Mouse (Mus musculus) mesoderm, embryonic 11.5 days (tissue): Measurements from ENCODE around the gene Bfsp1.

Experiments used
- DNase-seq: peaks from one replicate; pipeline ENCODE4 v3.0.0-alpha.2; 2012; ENCODE audit warnings: low read depth, low spot score

Bfsp1 gene

DNA sequence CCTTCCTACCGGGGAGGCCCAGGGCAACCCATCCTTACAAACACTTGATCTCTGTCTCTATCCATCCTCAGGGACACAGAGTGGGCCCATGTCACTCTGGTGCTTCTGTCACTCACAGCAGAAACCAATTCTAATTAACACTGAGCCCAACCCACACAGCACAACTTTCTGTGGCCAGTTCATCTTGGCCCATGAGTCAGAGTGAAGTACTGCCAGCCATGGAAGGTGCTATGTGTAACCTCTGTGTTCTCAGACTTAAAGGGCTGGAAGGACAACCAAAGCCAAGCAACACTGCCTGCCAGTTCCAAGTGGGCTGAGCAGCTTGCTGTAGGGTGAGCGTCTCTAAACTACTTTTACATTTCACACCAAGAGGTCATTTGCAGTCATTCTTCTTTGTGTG is 3.8 kb downstream of the Bfsp1 start:
- no peak for DNase-seq

DNA sequence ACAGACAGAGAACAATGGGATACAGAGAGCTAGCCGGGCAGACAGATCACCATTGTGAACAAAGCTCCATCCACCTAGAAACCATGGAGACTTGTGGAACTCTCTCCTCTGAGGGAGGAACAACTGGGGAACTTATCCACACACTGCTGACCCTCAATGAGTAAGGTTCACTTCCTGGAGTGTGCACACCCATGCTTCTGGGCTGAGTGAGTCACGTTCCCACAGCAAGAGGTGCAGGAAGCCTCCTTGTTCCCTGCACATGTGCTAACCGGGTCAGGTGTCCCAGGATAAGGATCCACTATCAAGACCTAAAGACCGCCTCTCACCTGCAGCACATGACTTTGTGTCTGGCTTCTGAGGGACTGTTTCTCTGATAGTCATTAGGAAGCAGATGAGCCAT is 9.5 kb downstream of the Bfsp1 start:
- no peak for DNase-seq

DNA sequence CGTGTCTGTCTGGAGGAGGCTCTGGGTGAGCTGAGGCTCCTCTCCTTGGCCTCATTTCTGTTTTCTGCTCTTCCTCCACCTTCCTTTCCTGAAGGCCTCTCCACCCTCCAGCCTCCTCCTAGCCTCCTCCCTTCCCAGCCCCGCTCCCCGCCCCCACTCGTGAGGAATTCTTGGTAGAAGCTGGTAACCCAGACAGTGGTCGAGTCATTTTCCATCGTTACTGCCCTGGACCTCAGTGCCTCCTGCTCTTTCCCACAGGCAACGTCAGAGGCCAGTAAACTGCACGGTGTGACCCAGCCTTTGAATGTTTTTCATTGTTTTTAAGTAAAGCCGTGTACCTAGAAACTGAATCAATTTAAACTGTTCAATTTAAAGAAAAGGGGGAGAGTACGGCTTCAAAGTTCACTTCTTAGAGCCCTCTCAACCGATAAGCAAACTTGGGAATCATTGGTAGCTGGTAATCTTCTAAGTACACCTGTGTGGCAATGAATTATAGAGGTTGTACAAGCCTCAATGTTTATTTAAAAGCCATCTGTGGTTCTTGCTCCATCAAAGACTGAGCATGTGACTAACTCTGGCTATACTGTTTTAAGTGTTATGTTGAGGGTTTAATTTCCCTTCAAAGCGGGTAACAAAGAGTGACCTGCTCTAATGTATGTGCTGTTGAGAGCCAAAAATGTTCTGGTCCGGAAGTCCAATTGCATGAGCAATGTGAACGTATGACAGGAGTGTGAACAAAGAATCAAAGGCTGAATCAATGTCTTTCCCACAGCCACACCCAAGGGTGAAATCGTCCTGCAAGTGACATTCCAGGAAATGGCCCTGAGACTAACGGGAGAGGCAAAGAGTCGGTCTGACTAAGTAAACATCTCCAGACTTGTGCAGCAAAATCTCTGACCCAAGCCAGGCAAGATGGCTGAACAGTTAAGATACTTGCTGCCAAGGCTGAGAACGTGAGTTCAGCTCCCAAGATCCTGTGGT is 10.4 kb downstream of the Bfsp1 start:
- DNase-seq, result no peak

DNA sequence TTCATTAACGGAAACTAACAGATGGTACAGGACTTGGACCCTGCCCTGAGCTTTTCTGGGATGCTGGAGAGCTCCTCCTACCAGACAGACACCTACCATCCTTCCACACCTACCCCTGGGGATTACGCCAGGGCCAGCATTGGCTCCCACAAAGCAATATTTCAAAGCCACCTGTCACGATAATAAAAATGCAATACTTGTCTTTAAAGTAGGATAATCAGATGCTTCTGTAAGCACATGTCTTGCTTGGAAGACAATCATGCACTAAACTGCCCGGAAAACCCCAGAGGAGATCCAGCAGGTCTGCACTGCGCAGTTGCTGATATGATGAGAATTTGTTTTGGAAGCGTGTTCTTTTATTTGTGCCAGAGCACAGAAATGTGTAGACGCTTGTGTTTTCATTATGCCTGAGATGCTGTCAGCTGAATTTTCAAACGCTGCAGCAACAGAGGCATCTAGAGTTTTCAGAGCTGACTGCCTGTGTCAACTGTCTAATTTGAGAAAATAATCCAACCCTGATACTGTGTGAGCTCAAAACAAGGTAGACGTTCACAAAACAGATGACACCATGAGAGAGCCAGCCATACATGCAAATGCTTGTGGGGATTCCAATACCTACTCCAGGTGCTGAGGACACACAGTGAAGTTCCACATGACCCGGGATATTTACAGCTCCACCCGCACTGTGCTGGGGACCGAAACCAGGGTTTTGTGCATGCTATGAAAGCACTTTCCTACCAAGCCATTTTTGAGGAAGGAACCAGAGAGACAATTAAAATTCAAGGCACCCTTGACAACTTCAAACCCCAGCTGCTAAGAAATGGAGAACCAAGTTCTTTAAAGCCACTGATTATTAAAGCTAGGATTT is 11.4 kb downstream of the Bfsp1 start:
- no peak for DNase-seq

DNA sequence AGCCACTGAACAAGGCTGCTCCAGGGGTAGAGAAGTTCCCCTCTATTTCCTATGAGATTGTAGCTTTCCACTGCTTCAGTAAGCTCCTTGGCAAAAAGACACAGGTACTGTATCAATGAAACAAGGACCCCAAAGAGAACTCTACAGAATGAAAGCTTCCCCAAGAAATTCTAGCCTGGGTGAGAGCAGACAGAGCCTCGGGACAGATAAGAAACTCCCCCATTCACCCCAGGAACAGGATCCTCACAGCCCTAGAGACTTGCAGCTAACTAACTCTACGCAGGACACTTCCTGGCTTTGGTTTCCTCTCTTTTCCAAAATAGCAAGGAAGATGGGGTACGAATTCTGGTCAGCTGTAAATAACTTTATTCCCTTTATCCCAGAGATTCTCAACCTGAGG is 15.7 kb downstream of the Bfsp1 start:
- no peak for DNase-seq

- DNase-seq, result no peak
Measured at GRCm38 (mm10) chr2:143846799-143847198, 16.2 kb downstream of the Bfsp1 start.

- no peak for DNase-seq
Measured at GRCm38 (mm10) chr2:143844779-143845178, 18.2 kb downstream of the Bfsp1 start.

- no peak for DNase-seq
Measured at GRCm38 (mm10) chr2:143841536-143841935, 21.4 kb downstream of the Bfsp1 start.

GRCm38 (mm10) chr2:143840895-143841294 is 22.1 kb downstream of the Bfsp1 start:
- no peak for DNase-seq

DNA sequence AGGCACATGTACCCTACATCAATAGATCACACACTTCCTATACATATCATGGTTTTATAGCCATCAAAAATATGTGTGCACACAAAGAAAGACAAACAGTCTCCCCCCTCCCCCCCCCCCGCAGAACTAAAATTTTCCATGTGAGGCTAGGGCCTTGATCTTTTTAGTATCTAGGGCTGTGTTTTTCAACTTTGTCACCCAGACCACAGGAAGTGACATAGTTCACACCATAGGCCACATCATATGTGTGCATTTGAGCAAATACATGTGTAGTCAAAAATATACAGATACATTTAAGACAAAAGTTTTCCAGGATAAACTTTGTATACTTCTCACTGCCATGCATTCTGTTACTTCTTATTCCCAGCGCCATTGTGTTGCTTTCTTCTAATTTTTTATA is 23.5 kb downstream of the Bfsp1 start:
- no peak for DNase-seq

- no peak for DNase-seq
Measured at GRCm38 (mm10) chr2:143838698-143839097, 24.3 kb downstream of the Bfsp1 start.

DNA sequence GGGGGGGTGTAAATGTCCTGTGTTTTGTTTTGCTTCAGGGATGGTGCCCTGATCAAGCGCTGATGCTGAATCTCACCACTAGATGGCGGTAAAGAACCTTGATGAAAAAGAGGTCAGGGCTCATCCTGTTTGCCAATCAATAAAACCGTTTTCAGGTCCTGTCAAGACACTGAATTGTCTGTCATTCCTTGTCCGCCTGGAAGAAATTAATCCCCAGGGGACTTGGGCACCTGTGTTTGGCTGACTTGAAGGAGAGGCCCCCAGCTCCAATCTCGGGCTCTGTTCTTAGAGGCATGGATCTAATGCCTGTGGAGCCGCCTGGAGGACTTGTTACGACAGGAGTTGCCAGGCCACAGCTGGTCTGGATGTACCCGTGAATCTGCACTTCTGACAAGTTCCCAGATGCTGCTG is 25.7 kb downstream of the Bfsp1 start:
- peak; percentile 90 for DNase-seq

DNA sequence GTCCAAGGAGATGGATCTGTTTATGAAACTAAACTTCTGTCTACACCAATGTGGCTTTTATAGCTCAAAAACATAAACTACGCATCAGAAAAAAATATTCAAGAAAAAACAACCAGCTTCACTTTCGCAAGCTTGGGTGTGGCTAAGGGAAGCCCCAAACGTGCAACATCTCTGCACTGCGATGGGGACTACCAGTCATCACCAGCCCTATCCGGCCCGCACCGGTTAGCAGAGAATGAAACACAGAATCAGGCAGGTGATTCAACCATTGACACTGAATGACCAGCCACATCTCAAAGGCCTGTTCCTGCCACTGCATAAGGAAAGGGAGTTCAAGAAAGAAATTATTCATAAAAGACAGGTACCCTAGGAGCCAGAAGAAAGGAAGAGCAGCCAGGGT is 27.2 kb downstream of the Bfsp1 start:
- no peak for DNase-seq

DNA sequence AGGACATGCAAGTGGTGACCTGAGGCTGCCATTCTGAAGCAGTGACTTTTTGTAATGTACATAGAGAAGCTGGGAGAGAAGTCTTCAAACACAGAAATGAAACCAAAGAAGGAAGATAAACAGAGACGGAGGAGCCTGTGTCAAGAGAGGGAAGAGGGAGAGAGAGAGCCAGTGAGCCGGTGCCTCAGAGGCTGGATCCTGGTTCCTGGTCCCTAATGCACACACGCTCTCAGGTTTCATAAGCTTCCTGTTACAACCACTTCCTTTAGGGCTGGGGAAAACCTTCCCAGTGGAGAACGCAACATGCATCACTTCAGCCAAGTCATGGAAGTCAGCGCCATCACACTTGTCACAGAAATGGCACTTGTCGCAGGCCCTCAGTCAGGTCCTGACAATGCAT is 28.9 kb downstream of the Bfsp1 start:
- no peak for DNase-seq

DNA sequence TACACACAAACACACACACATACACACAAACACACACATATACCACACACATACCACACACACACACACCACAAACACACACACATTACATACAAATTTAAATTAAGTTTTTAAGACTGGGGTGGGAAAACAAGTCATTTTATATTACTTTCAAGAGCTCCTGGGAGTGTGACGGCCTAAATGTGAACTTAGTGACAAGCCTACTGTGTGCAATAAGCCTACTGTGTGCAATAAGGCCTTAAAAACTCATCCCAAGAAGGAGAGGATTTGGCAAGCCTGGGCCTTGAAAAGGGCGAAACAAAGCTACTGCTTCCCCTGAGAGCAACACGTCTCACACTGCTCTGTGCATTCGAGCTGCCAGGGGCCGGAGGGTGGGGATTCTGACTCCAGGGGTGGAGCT is 30.3 kb downstream of the Bfsp1 start:
- no peak for DNase-seq

DNA sequence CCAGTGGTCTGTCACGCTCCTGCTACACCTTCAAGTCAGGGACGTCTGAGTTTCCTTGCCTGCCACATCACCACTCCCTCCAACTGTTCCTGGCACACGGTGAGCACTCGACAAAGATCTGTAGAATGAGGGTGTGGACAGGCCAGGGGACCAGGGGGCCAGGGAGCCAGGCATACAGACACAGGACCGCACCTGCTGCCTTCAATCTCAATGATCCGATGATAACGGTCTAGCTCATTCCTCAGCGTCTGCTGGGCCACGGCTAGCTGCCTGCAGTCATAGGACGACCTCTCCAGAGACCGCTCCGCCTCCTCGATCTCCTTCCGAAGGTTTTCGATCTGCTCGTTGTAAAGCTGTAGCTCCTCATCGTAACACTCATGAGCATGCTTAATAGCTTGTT is 31.3 kb downstream of the Bfsp1 start:
- peak; percentile 27 for DNase-seq

DNA sequence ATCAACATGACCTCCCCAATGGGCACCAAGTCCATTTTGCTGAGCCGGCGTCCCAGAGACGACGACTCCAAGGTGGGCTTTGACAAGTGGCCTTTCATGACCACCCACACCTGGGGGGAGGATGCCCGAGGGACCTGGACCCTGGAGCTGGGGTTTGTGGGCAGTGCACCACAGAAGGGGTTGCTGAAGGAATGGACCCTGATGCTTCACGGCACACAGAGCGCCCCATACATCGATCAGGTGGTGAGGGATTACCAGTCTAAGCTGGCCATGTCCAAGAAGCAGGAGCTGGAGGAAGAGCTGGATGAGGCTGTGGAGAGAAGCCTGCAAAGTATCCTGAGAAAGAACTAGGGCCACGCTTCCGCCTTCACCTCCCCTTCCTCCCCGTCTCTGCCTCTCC is 49.5 kb downstream of the Bfsp1 start:
- DNase-seq, result no peak

DNA sequence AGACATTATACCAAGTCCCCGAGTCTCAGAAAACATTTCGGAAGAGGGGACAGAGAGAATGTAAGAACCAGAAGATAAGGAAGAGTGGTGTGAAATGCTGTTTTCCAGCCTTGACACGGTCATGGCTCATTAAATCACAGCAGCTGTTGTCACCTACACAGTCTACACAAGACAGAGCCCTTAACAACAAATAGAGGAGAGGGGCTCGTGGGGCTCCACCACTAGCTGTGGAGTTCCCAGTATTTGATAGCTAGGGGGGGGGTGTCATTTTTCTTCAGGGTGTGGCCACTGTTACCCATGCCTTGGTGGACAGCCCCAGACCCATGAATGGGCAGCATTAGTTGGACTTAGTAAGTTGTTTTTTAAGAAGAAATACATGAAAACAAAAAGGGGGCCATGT is 50.7 kb downstream of the Bfsp1 start:
- no peak for DNase-seq

- no peak for DNase-seq
Measured at GRCm38 (mm10) chr2:143808789-143809188, 54.2 kb downstream of the Bfsp1 start.

GRCm38 (mm10) chr2:143806924-143807664 is 55.9 kb downstream of the Bfsp1 start:
- no peak for DNase-seq

- DNase-seq, result no peak
Measured at GRCm38 (mm10) chr2:143806140-143806923, 56.6 kb downstream of the Bfsp1 start.
